In the genomic region with DNA sequence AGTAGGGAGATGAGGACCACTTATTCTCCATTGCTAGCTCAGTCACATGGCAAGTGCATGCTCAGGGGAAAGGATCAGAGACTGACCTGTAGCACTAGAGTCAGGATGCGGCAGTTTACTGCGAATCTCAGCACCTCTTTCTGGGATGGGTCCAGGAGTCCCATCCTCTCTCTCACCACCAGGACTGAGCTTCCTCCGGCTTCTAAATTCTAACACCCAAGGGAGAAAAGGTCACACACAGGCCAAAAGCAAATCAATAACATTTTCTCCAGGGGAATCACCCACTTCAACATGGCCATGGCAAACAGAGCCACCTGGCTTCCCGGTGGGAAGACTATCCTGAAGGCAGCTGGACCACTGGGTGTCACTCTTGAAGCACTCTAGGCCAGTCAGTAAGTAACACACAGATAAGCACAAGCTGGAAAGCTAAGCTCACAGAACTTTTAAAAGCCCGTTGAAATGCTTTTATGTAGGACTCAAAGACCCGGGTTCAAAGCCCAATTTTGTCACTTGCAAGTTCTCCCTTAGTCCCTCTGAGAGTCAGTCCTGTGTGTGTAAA, we compare ENCODE assay signal across 9 mouse cellular contexts. TPM values are rescaled to one million over a fixed set of nuclear protein-coding genes. Genes with fewer than 3 reads are reported as not detected.
A peak's percentile ranks its signal among the peaks of the same experiment; 100 is the strongest.
DNase-seq lines count a peak whose midpoint lies in the region; ATAC-seq and TF ChIP-seq lines count a peak whose summit lies in the region.
"Had no signal": no experiment of that assay in that cellular context is flagged by ENCODE, and none has a peak within 500 bp of the region (broad histone marks: within the 10 kb centered on the region; RNA-seq: fewer than 3 reads in every experiment).

No protein-coding gene starts in this region.

- peaks cover 5% of the 10 kb centered on the region for H3K4me1 ChIP-seq in heart, adult 2 months (ENCODE audit: control insufficient read depth, insufficient read depth, low read length)
- peaks cover 49% of the 10 kb centered on the region for H3K4me1 ChIP-seq in heart, embryonic 10.5 days
- peaks cover 53% of the 10 kb centered on the region for H3K4me1 ChIP-seq in lung, embryonic 15.5 days
- peaks cover 42% of the 10 kb centered on the region for H3K4me1 ChIP-seq in stomach, embryonic 16.5 days (ENCODE audit: control insufficient read depth, insufficient read depth, low read length)

- no peak for ATAC-seq in lung, embryonic 15.5 days (ENCODE audit: borderline replicate concordance, extremely low read depth, low FRiP score, low TSS enrichment)
- no peak for ATAC-seq in stomach, embryonic 16.5 days (ENCODE audit: insufficient read depth, low FRiP score)

- H3K9ac ChIP-seq in heart, adult 2 months (ENCODE audit: low read depth, low read length): no peak overlapping the region
- no peak overlapping the region for H3K9ac ChIP-seq in lung, embryonic 15.5 days
- H3K9ac ChIP-seq in stomach, embryonic 16.5 days (ENCODE audit: low read length): 0 out of 2 replicates have a peak overlapping the region, but pooled peaks have one; percentile 23

- no peak for TF ChIP-seq EP300 in heart, adult 2 months (IDR thresholded peaks at IDR 0.05; ENCODE audit: insufficient read depth, low read depth, low read length)

- no peak overlapping the region for H3K27ac ChIP-seq in heart, adult 2 months
- no peak overlapping the region for H3K27ac ChIP-seq in heart, embryonic 10.5 days
- H3K27ac ChIP-seq in lung, embryonic 15.5 days: no peak overlapping the region
- no peak overlapping the region for H3K27ac ChIP-seq in stomach, embryonic 16.5 days (ENCODE audit: low read length)

- no peak overlapping the region for H3K4me3 ChIP-seq in heart, adult 2 months
- no peak overlapping the region for H3K4me3 ChIP-seq in heart, embryonic 10.5 days
- H3K4me3 ChIP-seq in lung, embryonic 15.5 days: no peak overlapping the region
- no peak overlapping the region for H3K4me3 ChIP-seq in stomach, embryonic 16.5 days (replicated peaks; ENCODE audit: low read length)

- DNase-seq in heart, adult 2 months: no peak
- DNase-seq in heart, embryonic 10.5 days (ENCODE audit: low spot score): no peak
- DNase-seq in lung, postnatal 4 days: no peak
- peak; percentile 43 for DNase-seq in heart, postnatal 4 days
- DNase-seq in spleen, adult 12 weeks (ENCODE audit: low spot score): no peak
- DNase-seq in layer of hippocampus, postnatal 36 days: no peak
- DNase-seq: adrenal gland, postnatal 25 days had no signal

- peak overlapping the region; percentile 73; the same call in 1 of the 2 replicates for H3K4me2 ChIP-seq in lung, embryonic 15.5 days
- H3K4me2 ChIP-seq in stomach, embryonic 16.5 days (ENCODE audit: low read depth, low read length): no peak overlapping the region

- no peaks in the 10 kb centered on the region for H3K27me3 ChIP-seq in heart, adult 2 months (ENCODE audit: control insufficient read depth, insufficient read depth, low read length)
- H3K27me3 ChIP-seq in heart, embryonic 10.5 days (ENCODE audit: insufficient read depth, poor library complexity, severe bottlenecking): no peaks in the 10 kb centered on the region
- H3K27me3 ChIP-seq in lung, embryonic 15.5 days: no peaks in the 10 kb centered on the region
- H3K27me3 ChIP-seq in stomach, embryonic 16.5 days (ENCODE audit: control insufficient read depth, insufficient read depth, low read length): no peaks in the 10 kb centered on the region

- no peak for TF ChIP-seq POLR2A in heart, adult 2 months (IDR thresholded peaks at IDR 0.05; ENCODE audit: insufficient read depth, low read depth, low read length)

- peak; percentile 65 for TF ChIP-seq CTCF in heart, adult 2 months (IDR thresholded peaks at IDR 0.05)

- WGBS in heart, adult 2 months: 48% methylated on average over 6 of the region's 6 CpGs
- WGBS in heart, embryonic 10.5 days: 53% methylated on average over 6 of the region's 6 CpGs
- 46% methylated on average over 6 of the region's 6 CpGs for WGBS in lung, embryonic 15.5 days
- 54% methylated on average over 6 of the region's 6 CpGs for WGBS in stomach, embryonic 16.5 days

- H3K36me3 ChIP-seq in heart, adult 2 months (ENCODE audit: control insufficient read depth, insufficient read depth, low read length): no peaks in the 10 kb centered on the region
- H3K36me3 ChIP-seq in heart, embryonic 10.5 days: peaks cover 29% of the 10 kb centered on the region
- no peaks in the 10 kb centered on the region for H3K36me3 ChIP-seq in lung, embryonic 15.5 days
- H3K36me3 ChIP-seq in stomach, embryonic 16.5 days (ENCODE audit: control insufficient read depth, insufficient read depth, low read length): no peaks in the 10 kb centered on the region

- no peaks in the 10 kb centered on the region for H3K9me3 ChIP-seq in heart, embryonic 10.5 days
- H3K9me3 ChIP-seq in lung, embryonic 15.5 days: no peaks in the 10 kb centered on the region
- no peaks in the 10 kb centered on the region for H3K9me3 ChIP-seq in stomach, embryonic 16.5 days (replicated peaks; ENCODE audit: control insufficient read depth, low read length)

- no peaks in the 10 kb centered on the region for H3K79me2 ChIP-seq in heart, adult 2 months (replicated peaks; ENCODE audit: control insufficient read depth, insufficient read depth, low read length)

- intact Hi-C loops in heart, adult 2 months (cut with DNase I): no loop called here

RNA-seq across cellular contexts. Expression of a gene that starts 2.7 kb away (rescaled TPM):
- total RNA-seq in heart, adult 2 months (2021): 10 to 100 TPM; 11.7 to 12.1 TPM
- 9.5 and 11.7 TPM in 2 replicates for polyA plus RNA-seq in heart, adult 2 months (2012; rRNA removed)
- polyA plus RNA-seq in heart, embryonic 10.5 days (2016; fragmentation: Nextera tagmentation; extraction: Ambion mirVana): 15.2 and 16.4 TPM in 2 replicates
- polyA plus RNA-seq in lung, embryonic 15.5 days (2015; fragmentation: Nextera tagmentation; extraction: Ambion mirVana): 18.4 and 20.2 TPM in 2 replicates
- 10 to 100 TPM in 1 of 2 experiments, 1 to 10 TPM in 1; 9.8 to 12.0 TPM for total RNA-seq in heart, postnatal 4 days (2021)
- polyA plus RNA-seq in stomach, embryonic 16.5 days (2015; fragmentation: Nextera tagmentation; extraction: Ambion mirVana): 17.9 and 20.1 TPM in 2 replicates
- 1 to 10 TPM; 8.3 to 9.1 TPM for total RNA-seq in layer of hippocampus, postnatal 36 days (2021)

RNA-seq across cellular contexts. Expression of a gene that starts 19.8 kb away (rescaled TPM):
- total RNA-seq in heart, adult 2 months (2021): 10 to 100 TPM; 21.3 to 27.7 TPM
- 37.3 and 40.1 TPM in 2 replicates for polyA plus RNA-seq in heart, adult 2 months (2012; rRNA removed)
- 1.6 and 2.9 TPM in 2 replicates for polyA plus RNA-seq in heart, embryonic 10.5 days (2016; fragmentation: Nextera tagmentation; extraction: Ambion mirVana)
- 6.2 and 7.7 TPM in 2 replicates for polyA plus RNA-seq in lung, embryonic 15.5 days (2015; fragmentation: Nextera tagmentation; extraction: Ambion mirVana)
- total RNA-seq in heart, postnatal 4 days (2021): 10 to 100 TPM; 21.4 to 22.1 TPM
- 2.0 and 3.4 TPM in 2 replicates for polyA plus RNA-seq in stomach, embryonic 16.5 days (2015; fragmentation: Nextera tagmentation; extraction: Ambion mirVana)
- 10 to 100 TPM; 30.1 to 32.8 TPM for total RNA-seq in layer of hippocampus, postnatal 36 days (2021)
